Mouse (Mus musculus) MEL (cell line): ENCODE measurements around the gene Hltf.

Experiments
- CTCF ChIP-seq, 3 experiments: IDR thresholded peaks in 2 of 3; conservative IDR thresholded peaks in 1 of 3; 2 replicates each; pipeline ENCODE4 v1.5.1; 2011 to 2012; ENCODE audit warnings: low read length in 3 of 3, low read depth in 2 of 3, mild to moderate bottlenecking in 2 of 3, improper control_type of control experiment in 1 of 3, inconsistent platforms in 1 of 3, mixed read lengths in 1 of 3, moderate library complexity in 1 of 3; ENCODE audit not compliant: control insufficient read depth in 1 of 3, insufficient read depth in 1 of 3, poor library complexity in 1 of 3, severe bottlenecking in 1 of 3
- SIN3A ChIP-seq: IDR thresholded peaks from 2 replicates; pipeline ENCODE4 v1.6.1; 2012; ENCODE audit warnings: low read length, improper control_type of control experiment, inconsistent platforms

GRCm38 (mm10) chr3:20057306-20058196 lies at the start of gene Hltf:
- no peak for TF ChIP-seq CTCF (IDR thresholded peaks at IDR 0.05 in 2 of 3, conservative IDR thresholded peaks at IDR 0.05 in 1 of 3; ENCODE audit: control insufficient read depth in 1 of 3, insufficient read depth in 1 of 3, low read depth in 2 of 3, low read length in 3 of 3, poor library complexity in 1 of 3, severe bottlenecking in 1 of 3)
- TF ChIP-seq SIN3A, result peak; percentile 82
